13 mouse cellular contexts compared by ENCODE assay signal in genomic region chr1:133386209-133386608, GRCm38 (mm10). TPM values are rescaled to one million over a fixed set of nuclear protein-coding genes. Genes with fewer than 3 reads are reported as not detected.
DNase-seq lines count a peak whose midpoint lies in the region; ATAC-seq lines count a peak whose summit lies in the region.
"Had no signal": no experiment of that assay in that cellular context is flagged by ENCODE, and none has a peak within 500 bp of the region (broad histone marks: within the 10 kb centered on the region; RNA-seq: fewer than 3 reads in every experiment).

No protein-coding gene starts in this region.

- no peak overlapping the region; the same call in 1 of the 2 replicates for H3K9ac ChIP-seq in heart, embryonic 13.5 days
- H3K9ac ChIP-seq in forebrain, embryonic 15.5 days (replicated peaks), result peak overlapping the region; percentile 29
- H3K9ac ChIP-seq in liver, embryonic 15.5 days, result no peak overlapping the region
- H3K9ac ChIP-seq: heart, embryonic 15.5 days; liver, embryonic 14.5 days had no signal

- no peak overlapping the region for H3K4me3 ChIP-seq in heart, embryonic 13.5 days
- H3K4me3 ChIP-seq in forebrain, embryonic 15.5 days, result no peak overlapping the region
- no peak overlapping the region for H3K4me3 ChIP-seq in liver, embryonic 15.5 days (replicated peaks)
- H3K4me3 ChIP-seq: heart, embryonic 15.5 days had no signal

- WGBS in heart, embryonic 13.5 days, result 62% methylated on average over 11 of the region's 11 CpGs
- WGBS in forebrain, embryonic 15.5 days, result 29% methylated on average over 11 of the region's 11 CpGs
- WGBS in liver, embryonic 15.5 days (ENCODE audit: insufficient replicate concordance), result 66% methylated on average over 11 of the region's 11 CpGs

- H3K36me3 ChIP-seq in heart, embryonic 13.5 days, result peaks cover 52% of the 10 kb centered on the region
- H3K36me3 ChIP-seq in forebrain, embryonic 15.5 days, result no peaks in the 10 kb centered on the region
- H3K36me3 ChIP-seq in liver, embryonic 15.5 days (replicated peaks), result no peaks in the 10 kb centered on the region
- H3K36me3 ChIP-seq: heart, embryonic 15.5 days had no signal

- H3K27ac ChIP-seq in heart, embryonic 13.5 days (replicated peaks), result no peak overlapping the region
- no peak overlapping the region for H3K27ac ChIP-seq in forebrain, embryonic 15.5 days (replicated peaks)
- no peak overlapping the region for H3K27ac ChIP-seq in liver, embryonic 15.5 days (replicated peaks)
- H3K27ac ChIP-seq: heart, embryonic 15.5 days; liver, embryonic 14.5 days had no signal

- ATAC-seq in heart, embryonic 13.5 days (ENCODE audit: extremely low read depth, insufficient number of reproducible peaks, low FRiP score, low TSS enrichment), result no peak
- ATAC-seq in forebrain, embryonic 15.5 days (replicated peaks), result no peak
- no peak for ATAC-seq in liver, embryonic 15.5 days (ENCODE audit: insufficient read depth)
- no peak for ATAC-seq in erythroid progenitor cell, adult 5-6 weeks (replicated peaks; ENCODE audit: low FRiP score, poor library complexity, severe bottlenecking)

- H3K4me1 ChIP-seq in heart, embryonic 13.5 days, result peaks cover 10% of the 10 kb centered on the region
- peaks cover 7% of the 10 kb centered on the region for H3K4me1 ChIP-seq in forebrain, embryonic 15.5 days
- H3K4me1 ChIP-seq in liver, embryonic 15.5 days (replicated peaks), result peaks cover 5% of the 10 kb centered on the region; the same call in 1 of the 2 replicates

- H3K9me3 ChIP-seq in heart, embryonic 13.5 days, result no peaks in the 10 kb centered on the region
- no peaks in the 10 kb centered on the region for H3K9me3 ChIP-seq in forebrain, embryonic 15.5 days
- no peaks in the 10 kb centered on the region for H3K9me3 ChIP-seq in liver, embryonic 15.5 days (replicated peaks)
- H3K9me3 ChIP-seq: heart, embryonic 15.5 days had no signal

- H3K4me2 ChIP-seq in heart, embryonic 13.5 days, result 0 out of 2 replicates have a peak overlapping the region, but pooled peaks have one; percentile 46
- H3K4me2 ChIP-seq in forebrain, embryonic 15.5 days (replicated peaks), result peak overlapping the region; percentile 27
- 0 out of 2 replicates have a peak overlapping the region, but pooled peaks have one; percentile 30 for H3K4me2 ChIP-seq in liver, embryonic 15.5 days

- no peak for DNase-seq in heart, adult 11 months
- DNase-seq in R1 (ENCODE audit: low read depth, low spot score), result peak; percentile 70
- no peak for DNase-seq in retina, postnatal 1 day
- no peak for DNase-seq in layer of hippocampus, postnatal 25 days (ENCODE audit: extremely low spot score in 1 of 2, low spot score in 1 of 2)

- H3K27me3 ChIP-seq in heart, embryonic 13.5 days (replicated peaks), result no peaks in the 10 kb centered on the region
- no peaks in the 10 kb centered on the region for H3K27me3 ChIP-seq in forebrain, embryonic 15.5 days
- no peaks in the 10 kb centered on the region for H3K27me3 ChIP-seq in liver, embryonic 15.5 days

RNA-seq across cellular contexts. Expression of gene Etnk2, which starts 22.8 kb away (rescaled TPM):
- 1.5 and 1.6 TPM in 2 replicates for polyA plus RNA-seq in heart, embryonic 13.5 days (2015; fragmentation: Nextera tagmentation; extraction: Ambion mirVana)
- 5.2 and 5.9 TPM in 2 replicates for polyA plus RNA-seq in forebrain, embryonic 15.5 days (2015; fragmentation: Nextera tagmentation; extraction: Ambion mirVana)
- polyA plus RNA-seq in liver, embryonic 15.5 days (2015; fragmentation: Nextera tagmentation; extraction: Ambion mirVana), result 11.3 and 14.2 TPM in 2 replicates
- total RNA-seq in layer of hippocampus, postnatal 25 days (2021), result 1 to 10 TPM; 1.8 to 2.7 TPM
- not detected in 2 replicates for total RNA-seq in erythroid progenitor cell, adult 5-6 weeks (2015; ENCODE audit: low replicate concordance)
- total RNA-seq in erythroid progenitor cell, adult 5-6 weeks (2017; ENCODE audit: low replicate concordance), result not detected in 2 replicates
- total RNA-seq: megakaryocyte-erythroid progenitor cell, adult 5-6 weeks had no signal

RNA-seq across cellular contexts. Expression of gene Ren1, which starts 35.9 kb away (rescaled TPM):
- 0.39 TPM in 1 of 2 replicates, not detected in the other for polyA plus RNA-seq in heart, embryonic 13.5 days (2015; fragmentation: Nextera tagmentation; extraction: Ambion mirVana)
- polyA plus RNA-seq in forebrain, embryonic 15.5 days (2015; fragmentation: Nextera tagmentation; extraction: Ambion mirVana), result not detected in 2 replicates
- polyA plus RNA-seq in liver, embryonic 15.5 days (2015; fragmentation: Nextera tagmentation; extraction: Ambion mirVana), result 0.66 and 0.84 TPM in 2 replicates
- not detected for total RNA-seq in layer of hippocampus, postnatal 25 days (2021)
- total RNA-seq in erythroid progenitor cell, adult 5-6 weeks (2015; ENCODE audit: low replicate concordance), result not detected in 2 replicates
- not detected in 2 replicates for total RNA-seq in erythroid progenitor cell, adult 5-6 weeks (2017; ENCODE audit: low replicate concordance)
- total RNA-seq: layer of hippocampus, postnatal 36 days; megakaryocyte-erythroid progenitor cell, adult 5-6 weeks had no signal
- polyA plus RNA-seq: spleen, adult 2 months had no signal

RNA-seq across cellular contexts. Expression of gene Sox13, which starts 38.0 kb away (rescaled TPM):
- polyA plus RNA-seq in heart, embryonic 13.5 days (2015; fragmentation: Nextera tagmentation; extraction: Ambion mirVana), result 4.3 and 4.9 TPM in 2 replicates
- polyA plus RNA-seq in forebrain, embryonic 15.5 days (2015; fragmentation: Nextera tagmentation; extraction: Ambion mirVana), result 4.6 and 5.1 TPM in 2 replicates
- polyA plus RNA-seq in liver, embryonic 15.5 days (2015; fragmentation: Nextera tagmentation; extraction: Ambion mirVana), result 1.6 and 1.9 TPM in 2 replicates
- total RNA-seq in layer of hippocampus, postnatal 25 days (2021), result 1 to 10 TPM; 7.4 to 9.6 TPM
- total RNA-seq in erythroid progenitor cell, adult 5-6 weeks (2015; ENCODE audit: low replicate concordance), result 1.4 and 3.4 TPM in 2 replicates
- not detected in 2 replicates for total RNA-seq in erythroid progenitor cell, adult 5-6 weeks (2017; ENCODE audit: low replicate concordance)
